Mouse (Mus musculus) brain, embryonic 14.5 days (tissue): ENCODE measurements at regions not wholly inside any gene's neighbourhood (a gene's known extent, or its start where the extent isn't known, plus 50 kb on each side); places are given as distances from the start of the nearest gene placed in this dataset.

ENCODE experiments used
- CTCF ChIP-seq: fragments of 200-500 bp; IDR thresholded peaks from 2 replicates; pipeline ENCODE4 v1.5.1; 2012; ENCODE audit warnings: inconsistent platforms, mild to moderate bottlenecking, moderate library complexity, borderline replicate concordance; ENCODE audit not compliant: insufficient read depth, insufficient read length; ENCODE audit errors: extremely low read depth
- POLR2A ChIP-seq: fragments of 200-500 bp; IDR thresholded peaks from 2 replicates; pipeline ENCODE4 v1.6.1; 2012; ENCODE audit warnings: mild to moderate bottlenecking, inconsistent platforms, borderline replicate concordance; ENCODE audit not compliant: poor library complexity, insufficient read depth, insufficient read length, severe bottlenecking; ENCODE audit errors: extremely low read depth

DNA sequence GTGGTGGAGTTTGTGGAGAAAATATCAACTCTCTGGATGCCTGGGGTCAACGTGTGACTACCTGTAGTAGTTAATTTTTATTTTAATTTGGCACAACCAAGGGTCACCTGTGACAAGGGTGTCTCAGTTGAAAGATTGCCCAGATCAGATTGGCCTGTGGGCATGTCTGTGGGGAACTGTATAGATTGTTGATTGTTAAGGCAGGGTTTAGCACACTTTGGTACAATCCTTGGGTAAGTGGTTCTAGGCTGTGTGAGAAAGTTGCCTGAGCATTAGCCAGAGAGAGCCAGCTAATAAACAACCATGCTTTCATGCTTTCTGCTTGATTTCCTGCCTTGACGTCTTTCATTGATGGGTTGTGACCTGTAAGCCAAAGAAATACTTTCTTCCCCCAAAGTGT is 229.3 kb downstream of the Tex36 start:
- TF ChIP-seq POLR2A, result no peak
- no peak for TF ChIP-seq CTCF
